Mouse (Mus musculus): ENCODE results near the gene Dab2. TPM values are rescaled to one million over a fixed set of nuclear protein-coding genes. Genes with fewer than 3 reads are reported as not detected.

The Dab2 gene
- 7.9 and 8.7 TPM in 2 replicates for polyA plus RNA-seq (2012; rRNA removed)

GRCm38 (mm10) chr15:6299554-6299953, at the start of gene Dab2:
Dab2 (plus strand) TSS chr15:6299788.

DNA sequence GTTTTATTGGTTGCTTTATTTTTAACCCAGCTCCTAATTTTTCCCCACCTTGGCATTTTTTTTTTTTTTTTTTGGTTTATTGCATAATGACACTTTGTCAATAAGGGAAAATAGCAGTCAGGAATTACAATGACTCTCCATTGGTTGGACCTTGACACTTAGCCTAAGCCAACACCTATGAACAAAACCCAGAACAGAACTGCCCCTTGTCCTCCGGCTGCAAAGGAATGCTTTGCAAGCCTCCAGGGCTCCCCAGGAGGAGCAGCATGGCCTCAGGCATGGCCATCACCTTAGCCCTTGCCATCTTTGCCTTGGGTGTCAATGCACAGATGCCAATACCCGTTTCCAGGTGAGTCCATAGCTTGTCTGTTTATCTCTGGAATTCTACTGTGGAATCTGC, 145.5 kb downstream of the Dab2 start, which contains the start of gene C9:
TSS of gene C9 (plus strand) at position 193 of the 400 bp plus-strand sequence.

Other genes with a start within 250 kb of the Dab2 start
- gene C9, start 145.5 kb downstream of the Dab2 start, polyA plus RNA-seq (2012; rRNA removed): 1.6 and 1.7 TPM in 2 replicates
- 9.7 and 12.0 TPM in 2 replicates for gene Fyb, start 223.1 kb downstream of the Dab2 start, polyA plus RNA-seq (2012; rRNA removed)

Measured in liver, embryonic 14 days (tissue).